Mouse (Mus musculus) kidney, adult 18-20 months (tissue): Measurements from ENCODE around the gene Gusb.

Experiments
- DNase-seq: peaks from one replicate; pipeline ENCODE4 v3.0.0; 2021

The Gusb gene

DNA sequence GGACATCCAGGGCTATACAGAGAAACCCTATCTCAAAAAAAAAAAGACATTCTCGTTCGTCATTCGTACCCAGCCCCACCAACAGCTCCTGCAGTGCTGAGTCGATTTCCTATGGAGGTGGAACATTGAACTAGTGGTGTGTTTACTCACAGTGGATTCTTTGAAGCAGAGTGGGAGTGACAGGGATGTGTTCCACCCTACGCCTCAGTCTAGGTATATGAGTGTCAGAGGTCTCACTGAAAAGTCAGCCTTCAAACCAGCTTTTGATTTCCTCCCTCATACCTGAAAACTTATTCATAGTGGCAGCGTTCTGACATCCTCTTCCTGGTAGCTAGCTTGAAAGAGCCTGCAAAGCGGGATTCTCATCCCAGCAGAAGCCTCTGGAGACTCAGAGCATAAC lies 34.4 kb downstream of the Gusb start:
- DNase-seq: no peak

DNA sequence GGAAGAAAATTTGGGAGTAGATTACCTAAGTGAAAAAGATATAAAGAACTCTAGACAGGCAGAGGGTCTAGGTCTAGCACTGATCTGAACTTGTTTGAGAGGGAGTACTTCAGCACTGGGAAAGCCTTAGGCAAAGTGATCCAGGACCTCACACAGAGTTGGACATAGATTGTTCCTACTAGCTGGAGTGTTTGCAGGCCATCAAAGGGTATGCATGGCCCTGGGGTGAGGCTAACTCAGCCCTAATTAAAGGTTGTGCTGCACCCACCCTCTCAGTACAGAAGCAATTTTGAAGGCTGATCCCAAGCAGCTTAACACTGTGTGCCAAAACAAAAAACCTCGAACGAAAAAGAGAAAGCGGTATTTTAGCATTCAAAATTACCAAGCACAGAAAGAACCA lies 36.4 kb downstream of the Gusb start:
- no peak for DNase-seq

GRCm38 (mm10) chr5:129963224-129963623 lies 39.6 kb downstream of the Gusb start:
- DNase-seq: no peak

DNA sequence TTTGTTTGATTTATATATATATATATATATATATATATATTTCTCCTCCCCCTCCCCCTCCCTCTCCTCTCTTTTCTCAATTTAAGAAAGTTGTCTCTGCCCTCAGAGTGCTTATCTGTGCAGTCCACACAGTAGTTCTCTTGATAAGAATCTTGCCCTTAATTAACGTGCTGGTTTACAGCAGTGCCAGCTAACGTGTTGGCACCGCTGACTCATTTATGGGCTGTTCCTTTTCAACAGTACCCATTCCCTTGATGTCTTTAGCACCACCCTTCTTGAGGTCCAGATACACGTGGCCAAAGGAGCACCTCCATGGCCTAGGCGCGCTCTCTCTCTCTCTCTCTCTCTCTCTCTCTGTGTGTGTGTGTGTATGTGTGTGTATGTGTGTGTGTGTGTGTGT lies 47.1 kb downstream of the Gusb start:
- no peak for DNase-seq

DNA sequence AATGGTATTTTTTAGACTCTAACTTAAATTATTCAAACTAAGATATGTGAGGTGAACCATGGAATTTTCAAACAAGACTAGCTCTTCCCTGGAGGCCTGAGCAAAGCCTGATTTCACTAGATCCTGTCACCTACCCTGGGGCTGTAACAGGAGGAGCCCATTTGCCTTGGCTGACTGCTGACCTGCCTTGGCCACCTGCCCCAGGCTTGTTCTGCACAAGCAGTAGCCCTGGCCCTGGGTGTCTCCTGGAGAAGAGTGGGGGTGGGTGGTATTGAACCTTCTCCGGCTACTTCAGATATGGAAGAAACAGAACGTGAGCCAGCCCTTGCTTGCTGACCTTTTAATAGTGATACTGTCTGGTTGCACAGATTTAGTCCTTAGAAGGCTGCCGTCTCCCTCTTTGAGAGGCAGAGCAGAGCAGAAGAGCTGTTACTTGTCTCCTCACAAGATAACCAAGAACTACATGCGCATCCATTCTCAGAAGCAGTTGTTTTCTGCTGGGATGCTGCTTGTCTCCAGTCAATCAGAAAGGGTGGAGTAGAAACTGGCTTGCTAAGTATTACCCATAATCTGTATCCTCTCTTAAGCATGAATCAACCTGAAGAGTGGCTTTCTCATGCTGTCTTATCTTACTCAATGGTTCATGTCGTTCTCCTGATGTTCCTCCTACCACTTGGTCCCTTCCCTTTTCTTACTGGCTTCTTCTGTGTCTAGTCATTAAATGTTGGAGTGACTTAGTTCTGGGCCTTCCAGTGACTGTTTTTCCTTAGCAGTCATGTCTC lies 48.2 kb downstream of the Gusb start:
- peak; percentile 21 for DNase-seq

GRCm38 (mm10) chr5:129952143-129952542 lies 50.7 kb downstream of the Gusb start:
- DNase-seq: no peak

- no peak for DNase-seq
These were observed 55.3 kb downstream of the Gusb start for GRCm38 (mm10) chr5:129947528-129948033.

DNA sequence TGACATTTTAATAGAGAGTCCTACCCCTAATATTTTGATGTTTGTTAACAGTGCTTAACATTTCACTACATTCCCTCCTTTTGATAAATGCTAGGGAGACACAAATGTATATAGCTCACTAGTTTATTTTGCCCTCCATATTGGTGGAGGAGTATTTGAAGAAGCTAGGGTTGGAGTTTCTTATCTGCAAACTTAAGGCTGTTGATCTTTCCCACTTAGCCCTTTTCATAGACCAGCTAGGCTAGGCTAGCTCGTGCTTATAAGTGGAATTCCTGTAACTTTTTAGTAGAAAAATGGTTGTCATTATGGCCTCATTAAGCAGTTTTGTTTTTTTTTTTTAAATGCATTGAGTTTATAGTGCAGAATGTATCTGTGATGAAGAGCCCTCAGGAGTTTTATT lies 59.4 kb downstream of the Gusb start:
- DNase-seq: no peak

DNA sequence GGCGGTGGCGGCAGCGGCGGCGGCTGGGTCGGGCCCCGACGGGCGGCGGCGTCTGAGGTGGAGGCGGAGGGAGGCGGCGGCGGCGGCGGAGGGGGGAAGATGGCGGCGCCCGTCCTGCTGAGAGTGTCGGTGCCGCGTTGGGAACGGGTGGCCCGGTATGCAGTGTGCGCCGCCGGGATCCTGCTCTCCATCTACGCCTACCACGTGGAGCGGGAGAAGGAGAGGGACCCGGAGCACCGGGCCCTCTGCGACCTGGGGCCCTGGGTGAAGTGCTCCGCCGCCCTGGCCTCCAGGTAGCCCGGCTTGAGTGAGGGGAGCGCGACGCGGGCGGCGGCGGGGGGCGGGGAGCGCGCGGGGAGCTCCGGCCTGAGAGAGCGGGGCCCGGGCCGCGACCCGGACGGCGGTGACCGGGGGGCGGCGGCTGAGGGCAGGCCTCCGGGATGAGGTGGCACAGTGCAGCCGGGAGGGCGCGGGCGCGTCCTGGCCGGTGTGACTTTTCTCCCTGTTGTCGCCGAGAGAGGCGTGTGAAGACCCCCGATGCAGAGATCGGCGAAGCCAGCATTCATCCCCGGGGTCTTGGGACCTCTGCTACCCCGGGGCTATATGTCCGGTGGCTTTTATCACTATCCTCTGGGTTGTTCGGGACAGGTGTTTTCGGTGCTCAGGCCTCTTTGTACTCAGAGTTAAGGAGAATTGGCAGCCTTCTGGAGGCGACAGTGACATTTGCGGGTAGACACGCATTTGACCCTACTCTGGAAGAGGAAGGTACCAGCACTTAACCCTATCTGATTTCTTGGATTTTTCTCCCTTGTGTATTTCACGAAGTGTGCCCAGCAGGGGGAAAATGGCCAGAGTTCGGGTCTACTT lies 60.5 kb downstream of the Gusb start:
- peak; percentile 42 for DNase-seq

DNA sequence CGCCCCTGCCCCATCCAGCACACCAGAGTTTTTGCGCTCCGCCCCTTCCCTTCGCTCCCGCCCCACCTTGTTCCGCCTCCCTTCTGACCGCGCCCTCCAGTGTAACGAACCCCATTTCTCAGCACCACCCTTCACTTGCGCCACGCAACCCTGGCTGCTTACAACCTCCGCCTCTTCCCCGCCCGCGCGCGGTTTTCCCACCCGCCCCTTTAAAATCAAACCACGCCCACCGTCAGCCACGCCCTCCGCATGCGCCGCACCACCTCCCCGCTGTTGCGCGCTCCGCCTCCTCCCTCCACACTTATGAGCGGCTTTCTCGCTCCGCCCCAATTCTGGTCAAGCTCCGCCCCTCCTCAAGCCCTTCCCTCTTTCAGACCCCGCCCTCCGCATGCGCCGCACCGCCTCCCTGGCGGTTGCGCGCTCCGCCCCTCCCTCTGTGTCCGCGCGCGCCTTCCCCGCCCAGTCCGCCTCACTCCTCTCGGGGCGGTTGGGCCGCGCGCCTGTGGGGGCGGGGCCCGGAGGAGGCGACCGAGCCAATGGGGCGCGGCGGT lies 61.3 kb downstream of the Gusb start, which contains the start of gene Vkorc1l1:
Gene Vkorc1l1 (plus strand): TSS at position 476 of the 551 bp plus-strand sequence.
- DNase-seq: peak; percentile 98

- no peak for DNase-seq
These were observed 61.9 kb downstream of the Gusb start for GRCm38 (mm10) chr5:129940736-129941494.

DNA sequence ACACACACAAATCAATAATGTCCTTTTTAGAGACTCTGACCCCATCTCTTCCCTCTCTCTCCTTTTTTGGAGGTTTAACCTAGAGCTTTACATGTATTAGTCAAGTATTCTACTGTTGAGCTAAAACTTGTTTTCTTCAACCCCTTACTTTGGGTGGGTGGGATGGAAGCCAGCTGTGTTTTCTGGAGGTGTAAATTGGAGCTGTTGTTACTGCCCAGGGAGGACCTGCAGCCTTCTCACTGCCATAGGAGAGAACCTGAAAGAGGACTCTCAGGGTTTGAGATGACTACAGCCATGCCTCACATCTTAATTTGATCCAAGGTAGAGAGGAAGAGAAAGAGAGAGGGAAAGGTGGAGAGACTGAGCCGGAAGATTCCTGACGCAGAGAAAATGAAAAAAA lies 62.6 kb downstream of the Gusb start:
- no peak for DNase-seq
